Mouse (Mus musculus): ENCODE data around the gene Lpin2. TPM values are rescaled to one million over a fixed set of nuclear protein-coding genes. Genes with fewer than 3 reads are reported as not detected.

The Lpin2 gene
- polyA plus RNA-seq, 1 experiment = 7.6 TPM

- Histone ChIP-seq H3K27me3 (replicated peaks) (peaks cover 13% of the 10 kb centered on the region), H3K9me3 (no peaks in the 10 kb centered on the region), H3K4me1 (peaks cover 31% of the 10 kb centered on the region), H3K36me3 (replicated peaks; ENCODE audit: low read length) (no peaks in the 10 kb centered on the region), H3K4me3 (replicated peaks) (no peak overlapping the region)
- TF ChIP-seq FLI1 (IDR thresholded peaks at IDR 0.05; ENCODE audit: low read length) (no peak), GATA1 (IDR thresholded peaks at IDR 0.05; ENCODE audit: borderline replicate concordance, low read length) (no peak)
These were observed 37.8 kb upstream of the Lpin2 start for GRCm38 (mm10) chr17:71144322-71145116.

DNA sequence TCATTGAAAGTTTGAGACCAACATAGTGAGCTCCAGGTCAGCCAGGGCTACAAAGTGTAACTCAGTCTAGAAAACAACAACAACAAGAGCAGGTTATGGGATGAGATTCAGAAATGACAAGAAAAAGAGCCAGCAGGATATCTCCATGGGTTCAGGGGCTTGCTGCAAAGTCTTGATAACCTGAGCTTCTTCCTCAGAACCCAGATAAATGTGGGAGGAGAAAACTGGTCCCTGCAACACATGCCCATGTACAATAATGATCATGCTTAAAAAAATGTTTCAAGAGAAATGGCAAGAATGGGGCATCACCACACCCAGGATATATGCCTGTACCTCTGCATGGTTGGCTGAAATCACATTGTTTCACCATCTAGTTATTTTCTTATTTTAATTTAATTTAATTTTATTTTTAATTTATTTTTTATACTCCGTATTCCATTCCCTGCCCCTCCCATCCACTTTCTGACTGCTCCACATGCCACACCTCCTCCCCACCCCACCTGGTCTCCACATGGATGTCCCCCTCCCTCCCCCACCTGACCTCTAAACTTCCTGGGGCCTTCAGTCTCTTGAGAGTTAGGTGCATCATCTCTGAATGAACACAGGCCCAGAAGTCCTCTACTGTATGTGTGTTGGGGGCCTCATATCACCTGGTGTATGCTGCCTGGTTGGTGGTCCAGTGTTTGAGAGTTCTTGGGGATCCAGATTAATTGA is 37.0 kb upstream of the Lpin2 start:
- H3K4me1 ChIP-seq = peaks cover 31% of the 10 kb centered on the region
- no peak for TF ChIP-seq FLI1 (IDR thresholded peaks at IDR 0.05; ENCODE audit: low read length)
- no peak for TF ChIP-seq GATA1 (IDR thresholded peaks at IDR 0.05; ENCODE audit: borderline replicate concordance, low read length)
- H3K9me3 ChIP-seq = no peaks in the 10 kb centered on the region
- H3K27me3 ChIP-seq (replicated peaks) = peaks cover 13% of the 10 kb centered on the region
- no peak overlapping the region for H3K4me3 ChIP-seq (replicated peaks)
- no peaks in the 10 kb centered on the region for H3K36me3 ChIP-seq (replicated peaks; ENCODE audit: low read length)

DNA sequence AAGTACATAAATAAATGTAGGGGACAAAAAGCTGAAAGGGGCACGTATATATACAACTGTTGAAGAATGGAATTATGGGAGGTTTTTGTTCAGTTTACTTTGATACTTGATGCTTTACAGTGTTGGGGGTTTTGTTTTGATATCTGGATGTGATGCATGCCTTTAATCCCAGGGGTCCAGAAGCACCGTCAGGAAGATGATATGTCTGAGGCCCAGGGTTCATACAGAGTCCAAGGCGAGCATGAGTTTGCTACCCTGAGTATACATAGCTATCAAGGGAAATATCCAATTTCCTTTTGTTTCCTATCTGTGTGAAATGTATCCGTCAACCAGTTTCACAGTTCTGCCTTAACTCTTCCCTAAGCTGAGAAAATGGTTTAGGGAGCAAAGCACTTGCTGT is 29.0 kb upstream of the Lpin2 start:
- peaks cover 16% of the 10 kb centered on the region for H3K4me1 ChIP-seq
- TF ChIP-seq FLI1 (IDR thresholded peaks at IDR 0.05; ENCODE audit: low read length) (no peak), GATA1 (IDR thresholded peaks at IDR 0.05; ENCODE audit: borderline replicate concordance, low read length) (no peak)
- H3K9me3 ChIP-seq = no peaks in the 10 kb centered on the region
- no peak overlapping the region for H3K4me3 ChIP-seq (replicated peaks)
- no peaks in the 10 kb centered on the region for H3K27me3 ChIP-seq (replicated peaks)
- H3K36me3 ChIP-seq (replicated peaks; ENCODE audit: low read length) = no peaks in the 10 kb centered on the region

- TF ChIP-seq FLI1 (IDR thresholded peaks at IDR 0.05; ENCODE audit: low read length) (no peak), GATA1 (IDR thresholded peaks at IDR 0.05; ENCODE audit: borderline replicate concordance, low read length) (no peak)
- Histone ChIP-seq H3K36me3 (replicated peaks; ENCODE audit: low read length) (no peaks in the 10 kb centered on the region), H3K9me3 (no peaks in the 10 kb centered on the region), H3K4me3 (replicated peaks) (no peak overlapping the region), H3K4me1 (peaks cover 23% of the 10 kb centered on the region), H3K27me3 (replicated peaks) (no peaks in the 10 kb centered on the region)
These were observed 27.1 kb upstream of the Lpin2 start for GRCm38 (mm10) chr17:71155271-71155670.

- no peaks in the 10 kb centered on the region for H3K36me3 ChIP-seq (replicated peaks; ENCODE audit: low read length)
- H3K4me1 ChIP-seq = peaks cover 29% of the 10 kb centered on the region
- H3K27me3 ChIP-seq (replicated peaks) = no peaks in the 10 kb centered on the region
- H3K9me3 ChIP-seq = no peaks in the 10 kb centered on the region
- no peak overlapping the region for H3K4me3 ChIP-seq (replicated peaks)
- TF ChIP-seq GATA1 (IDR thresholded peaks at IDR 0.05; ENCODE audit: borderline replicate concordance, low read length) (no peak), FLI1 (IDR thresholded peaks at IDR 0.05; ENCODE audit: low read length) (no peak)
These were observed 23.2 kb upstream of the Lpin2 start for GRCm38 (mm10) chr17:71159152-71159567.

GRCm38 (mm10) chr17:71159720-71160119 is 22.6 kb upstream of the Lpin2 start:
- no peaks in the 10 kb centered on the region for H3K9me3 ChIP-seq
- no peaks in the 10 kb centered on the region for H3K36me3 ChIP-seq (replicated peaks; ENCODE audit: low read length)
- no peaks in the 10 kb centered on the region for H3K27me3 ChIP-seq (replicated peaks)
- H3K4me1 ChIP-seq = peaks cover 34% of the 10 kb centered on the region
- no peak overlapping the region for H3K4me3 ChIP-seq (replicated peaks)
- no peak for TF ChIP-seq FLI1 (IDR thresholded peaks at IDR 0.05; ENCODE audit: low read length)
- no peak for TF ChIP-seq GATA1 (IDR thresholded peaks at IDR 0.05; ENCODE audit: borderline replicate concordance, low read length)

GRCm38 (mm10) chr17:71160244-71160995 is 21.9 kb upstream of the Lpin2 start:
- H3K4me3 ChIP-seq (replicated peaks) = no peak overlapping the region
- peaks cover 38% of the 10 kb centered on the region for H3K4me1 ChIP-seq
- no peaks in the 10 kb centered on the region for H3K27me3 ChIP-seq (replicated peaks)
- no peaks in the 10 kb centered on the region for H3K36me3 ChIP-seq (replicated peaks; ENCODE audit: low read length)
- TF ChIP-seq FLI1 (IDR thresholded peaks at IDR 0.05; ENCODE audit: low read length) (no peak), GATA1 (IDR thresholded peaks at IDR 0.05; ENCODE audit: borderline replicate concordance, low read length) (no peak)
- H3K9me3 ChIP-seq = no peaks in the 10 kb centered on the region

- Histone ChIP-seq H3K36me3 (replicated peaks; ENCODE audit: low read length) (no peaks in the 10 kb centered on the region), H3K4me1 (peaks cover 69% of the 10 kb centered on the region), H3K9me3 (no peaks in the 10 kb centered on the region), H3K27me3 (replicated peaks) (no peaks in the 10 kb centered on the region), H3K4me3 (replicated peaks) (peak overlapping the region; percentile 76)
- TF ChIP-seq GATA1 (IDR thresholded peaks at IDR 0.05; ENCODE audit: borderline replicate concordance, low read length) = no peak
- TF ChIP-seq FLI1 (IDR thresholded peaks at IDR 0.05; ENCODE audit: low read length) = no peak
These were observed 17.4 kb upstream of the Lpin2 start for GRCm38 (mm10) chr17:71164991-71165390.

DNA sequence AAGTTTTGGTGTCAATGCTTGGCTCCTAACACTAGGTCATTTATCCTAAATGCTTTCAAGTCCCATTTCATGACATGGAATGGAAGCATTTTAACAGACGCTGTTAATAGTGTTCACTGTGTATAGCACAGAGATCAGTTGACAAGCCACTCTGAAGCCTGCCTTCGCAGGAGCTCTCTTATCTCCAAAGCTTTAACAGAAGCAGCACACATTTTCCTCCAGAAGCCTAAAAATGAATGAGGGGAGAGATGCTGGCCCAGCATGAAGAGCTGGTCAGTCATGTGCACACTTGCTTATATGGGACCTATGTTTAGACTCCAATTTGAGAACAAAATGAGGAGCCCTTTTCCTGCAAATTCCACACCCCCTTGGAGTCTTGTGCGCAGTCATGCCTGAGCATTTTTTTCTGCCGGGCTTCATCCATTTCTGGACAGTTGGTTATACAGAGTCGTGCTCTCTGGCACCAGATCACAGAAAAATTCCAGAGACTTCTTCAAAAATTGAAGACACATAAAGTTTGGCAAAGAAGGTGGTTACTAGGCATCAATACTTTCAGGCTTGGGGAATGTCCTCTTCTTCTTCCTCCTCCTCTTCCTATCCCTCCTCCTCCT is 14.1 kb upstream of the Lpin2 start:
- TF ChIP-seq FLI1 (IDR thresholded peaks at IDR 0.05; ENCODE audit: low read length) (no peak), GATA1 (IDR thresholded peaks at IDR 0.05; ENCODE audit: borderline replicate concordance, low read length) (no peak)
- Histone ChIP-seq H3K27me3 (replicated peaks) (no peaks in the 10 kb centered on the region), H3K4me1 (peaks cover 71% of the 10 kb centered on the region), H3K9me3 (no peaks in the 10 kb centered on the region), H3K36me3 (replicated peaks; ENCODE audit: low read length) (no peaks in the 10 kb centered on the region), H3K4me3 (replicated peaks) (no peak overlapping the region)
